Mouse (Mus musculus): ENCODE results near the gene Itpr1.

Gene Itpr1

DNA sequence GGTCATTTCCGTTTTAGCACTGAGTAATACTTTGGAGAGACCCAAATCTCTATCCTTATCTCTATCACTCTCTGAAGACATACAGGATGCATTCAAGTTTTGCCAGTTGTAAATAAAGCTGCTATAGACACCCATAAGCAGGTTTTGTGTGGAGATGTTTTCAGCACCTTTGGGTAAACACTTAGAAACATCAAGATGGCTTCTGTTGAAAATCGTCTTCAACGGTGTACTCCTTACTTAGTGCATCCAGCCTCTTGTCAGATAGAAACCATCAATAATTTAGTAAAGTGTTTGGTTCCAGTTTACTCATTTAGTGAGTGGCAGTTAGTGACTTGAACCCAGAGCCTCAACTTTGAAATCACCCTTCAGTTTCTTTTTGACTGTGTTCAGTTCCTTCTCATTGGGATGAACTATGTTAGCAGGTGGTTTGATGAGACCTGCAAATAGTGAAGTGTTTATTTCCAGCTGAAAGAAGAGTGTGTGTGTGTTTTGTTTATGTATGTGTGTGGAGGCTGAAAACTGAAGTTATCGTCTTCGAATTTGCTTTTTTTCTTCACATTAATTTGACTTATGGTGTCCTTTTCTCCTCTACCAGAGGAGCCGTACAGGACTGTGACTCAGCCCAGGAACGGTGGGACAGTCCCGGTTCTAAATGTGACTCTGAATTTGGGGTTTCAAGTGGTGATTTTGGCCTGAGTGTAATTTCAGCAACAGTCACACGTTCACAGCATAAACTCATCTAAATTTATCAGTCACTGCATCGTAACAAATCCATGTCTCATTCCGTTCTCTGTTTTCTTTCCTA, 66.1 kb downstream of the Itpr1 start:
- DNase-seq (ENCODE audit: low spot score) = no peak

DNA sequence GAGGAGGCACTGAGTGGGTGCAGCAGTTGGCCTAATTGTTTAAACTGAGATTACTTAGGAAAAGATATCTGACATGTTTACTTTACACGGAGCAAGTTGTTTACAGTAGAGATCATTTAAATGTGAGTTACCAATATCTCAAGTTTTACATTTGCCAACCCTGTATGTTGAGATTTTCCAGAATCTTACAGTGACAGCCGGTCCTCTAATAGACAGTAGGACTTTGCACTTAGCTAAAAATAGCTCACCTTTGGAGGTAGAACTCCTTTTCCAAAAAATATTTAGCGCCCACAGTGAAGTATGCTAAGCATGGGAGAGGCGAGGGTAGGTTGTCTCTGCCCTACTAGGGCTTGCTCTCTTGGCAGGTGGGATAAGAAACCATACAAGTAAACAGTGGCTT, 69.2 kb downstream of the Itpr1 start:
- no peak for DNase-seq (ENCODE audit: low spot score)

DNA sequence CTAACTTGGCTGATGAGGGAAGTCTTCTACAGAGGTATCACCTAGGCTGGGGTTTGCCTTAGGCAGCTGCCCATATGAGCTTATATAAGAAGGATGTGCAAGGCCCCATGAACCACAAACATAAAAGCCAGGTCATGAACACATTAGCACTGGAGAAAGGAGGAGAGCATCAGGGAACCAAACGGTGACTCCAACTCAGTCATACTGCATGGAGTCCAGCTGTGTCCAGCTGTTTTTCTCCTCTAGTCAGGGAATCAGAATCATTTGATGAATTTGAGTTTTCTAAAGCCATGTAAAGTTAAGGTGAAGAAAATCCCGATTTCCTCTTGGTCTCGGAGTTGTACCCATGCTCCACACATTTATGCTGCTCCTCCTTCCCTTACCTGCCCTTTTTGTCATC, 69.7 kb downstream of the Itpr1 start:
- DNase-seq (ENCODE audit: low spot score) = no peak

GRCm38 (mm10) chr6:108284688-108285087, 71.8 kb downstream of the Itpr1 start:
- no peak for DNase-seq (ENCODE audit: low spot score)

DNA sequence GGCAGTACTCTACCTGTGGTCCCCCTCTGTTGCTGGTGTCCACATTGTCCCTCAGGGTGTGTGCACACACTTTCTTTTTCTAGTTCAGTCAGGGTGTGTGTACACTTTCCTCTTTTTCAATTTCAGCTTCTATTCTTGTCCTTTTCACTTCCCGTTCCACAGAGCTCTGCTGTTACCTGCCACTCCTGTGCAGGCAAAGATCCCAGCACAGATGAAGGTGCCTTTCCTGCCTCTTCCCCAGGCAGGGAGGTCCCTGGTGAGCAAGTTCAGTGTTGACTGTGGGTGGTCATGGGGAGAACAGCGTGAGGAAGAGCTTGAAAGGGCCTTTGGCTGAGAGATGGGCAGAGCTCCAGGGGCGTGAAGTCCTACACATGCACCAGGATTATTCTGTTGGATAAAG, 76.1 kb downstream of the Itpr1 start:
- DNase-seq (ENCODE audit: low spot score) = no peak

DNA sequence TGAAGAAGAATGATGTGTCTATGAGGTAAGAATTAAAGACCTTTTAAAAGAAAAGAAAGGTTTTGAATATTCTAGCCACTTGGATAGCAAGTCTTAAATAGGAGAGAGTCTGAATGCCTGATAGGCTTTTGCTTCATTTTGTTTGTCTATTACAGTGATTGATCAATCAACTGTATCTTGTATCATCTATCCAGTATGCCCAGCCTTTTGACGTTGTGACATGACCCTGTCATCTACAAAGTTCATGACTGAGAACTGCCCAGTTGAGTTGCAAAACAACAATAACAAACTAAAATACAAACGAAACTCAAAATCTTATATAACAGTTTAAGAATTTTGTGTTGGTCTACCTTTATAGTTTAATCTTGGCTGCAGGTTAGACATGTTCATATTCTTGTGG, 78.1 kb downstream of the Itpr1 start:
- no peak for DNase-seq (ENCODE audit: low spot score)

GRCm38 (mm10) chr6:108291556-108291955, 78.7 kb downstream of the Itpr1 start:
- no peak for DNase-seq (ENCODE audit: low spot score)

- DNase-seq (ENCODE audit: low spot score) = no peak
Measured at GRCm38 (mm10) chr6:108301856-108302255, 89.0 kb downstream of the Itpr1 start.

GRCm38 (mm10) chr6:108303619-108304567, 91.0 kb downstream of the Itpr1 start:
- DNase-seq (ENCODE audit: low spot score) = no peak

GRCm38 (mm10) chr6:108305171-108305779, 92.4 kb downstream of the Itpr1 start:
- DNase-seq (ENCODE audit: low spot score) = no peak

- peak; percentile 24 for DNase-seq (ENCODE audit: low spot score)
Measured at GRCm38 (mm10) chr6:108306240-108306639, 93.3 kb downstream of the Itpr1 start.

- DNase-seq (ENCODE audit: low spot score) = no peak
Measured at GRCm38 (mm10) chr6:108306910-108307584, 94.2 kb downstream of the Itpr1 start.

GRCm38 (mm10) chr6:108307770-108308169, 94.9 kb downstream of the Itpr1 start:
- DNase-seq (ENCODE audit: low spot score) = no peak

GRCm38 (mm10) chr6:108309391-108310182, 96.7 kb downstream of the Itpr1 start:
- DNase-seq (ENCODE audit: low spot score) = no peak

- DNase-seq (ENCODE audit: low spot score) = no peak
Measured at GRCm38 (mm10) chr6:108313056-108313455, 100.2 kb downstream of the Itpr1 start.

GRCm38 (mm10) chr6:108313997-108314396, 101.1 kb downstream of the Itpr1 start:
- no peak for DNase-seq (ENCODE audit: low spot score)

- DNase-seq (ENCODE audit: low spot score) = no peak
Measured at GRCm38 (mm10) chr6:108316268-108316824, 103.5 kb downstream of the Itpr1 start.

DNA sequence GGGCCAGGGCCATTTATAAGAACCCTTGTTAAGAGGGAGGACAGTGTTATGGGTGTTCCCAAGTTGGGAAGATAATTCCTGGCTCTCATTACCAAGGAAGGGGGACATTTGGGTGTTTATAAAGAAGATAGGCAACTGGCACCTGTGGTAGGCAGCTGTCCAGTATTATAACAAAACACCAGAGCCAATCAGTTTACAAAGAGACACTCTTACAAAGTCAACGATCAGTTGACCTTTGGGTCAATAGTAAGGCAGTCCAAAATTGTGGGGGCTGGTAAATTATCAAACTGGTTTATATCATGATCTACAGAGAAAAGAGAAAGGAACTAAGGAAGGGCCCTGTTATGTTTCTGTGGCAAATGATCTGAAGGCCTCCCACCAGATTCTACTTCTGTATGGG, 104.1 kb downstream of the Itpr1 start:
- no peak for DNase-seq (ENCODE audit: low spot score)

GRCm38 (mm10) chr6:108321653-108322052, 108.8 kb downstream of the Itpr1 start:
- no peak for DNase-seq (ENCODE audit: low spot score)

- no peak for DNase-seq (ENCODE audit: low spot score)
Measured at GRCm38 (mm10) chr6:108324464-108325025, 111.6 kb downstream of the Itpr1 start.
